Mouse (Mus musculus): ENCODE data around the gene Tuba1a.
"Not testable (repeated sequence)": the region's sequence is repeated elsewhere in the genome, so short reads cannot be mapped to it uniquely, and the experiment has no call there.

Gene Tuba1a

DNA sequence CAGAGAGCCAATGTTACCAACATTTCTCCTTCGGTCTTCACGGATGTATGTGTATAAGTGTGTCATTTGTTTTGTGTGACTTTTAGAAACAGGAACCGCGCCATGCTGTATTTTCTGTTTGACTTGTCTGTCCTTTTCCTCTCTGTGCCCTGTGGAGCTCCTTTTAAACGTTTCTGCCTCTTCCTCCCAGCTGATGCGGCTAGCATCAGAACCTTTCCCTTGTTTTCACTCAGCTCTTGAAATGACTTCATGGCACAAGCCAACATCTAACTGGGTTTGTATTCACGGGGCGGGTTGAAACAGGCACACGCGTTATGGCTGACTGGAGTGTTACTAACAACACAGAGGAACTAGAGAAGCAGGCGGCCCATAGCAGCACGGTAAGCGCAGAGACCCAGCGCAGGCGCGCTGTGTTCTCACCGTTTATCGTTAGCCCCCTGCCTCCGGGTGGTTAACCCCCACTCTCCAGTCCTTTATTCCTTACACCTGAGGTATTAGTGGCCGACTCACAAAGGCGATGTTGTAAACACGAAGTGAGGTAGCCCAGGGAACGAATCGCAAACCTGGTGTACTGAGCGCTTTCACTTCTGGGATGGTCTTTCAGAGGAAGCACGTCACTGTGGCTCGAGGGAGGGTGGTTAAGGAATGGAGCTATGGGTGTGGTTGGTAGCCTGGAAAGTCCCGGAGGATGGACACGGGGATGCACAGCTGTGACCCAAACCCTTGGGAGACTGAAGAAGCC, 31.9 kb upstream of the Tuba1a start:
- peak; percentile 93 for DNase-seq (ENCODE audit: low spot score)

GRCm38 (mm10) chr15:98984681-98985080, 31.2 kb upstream of the Tuba1a start:
- DNase-seq (ENCODE audit: low spot score) = peak; percentile 60

DNA sequence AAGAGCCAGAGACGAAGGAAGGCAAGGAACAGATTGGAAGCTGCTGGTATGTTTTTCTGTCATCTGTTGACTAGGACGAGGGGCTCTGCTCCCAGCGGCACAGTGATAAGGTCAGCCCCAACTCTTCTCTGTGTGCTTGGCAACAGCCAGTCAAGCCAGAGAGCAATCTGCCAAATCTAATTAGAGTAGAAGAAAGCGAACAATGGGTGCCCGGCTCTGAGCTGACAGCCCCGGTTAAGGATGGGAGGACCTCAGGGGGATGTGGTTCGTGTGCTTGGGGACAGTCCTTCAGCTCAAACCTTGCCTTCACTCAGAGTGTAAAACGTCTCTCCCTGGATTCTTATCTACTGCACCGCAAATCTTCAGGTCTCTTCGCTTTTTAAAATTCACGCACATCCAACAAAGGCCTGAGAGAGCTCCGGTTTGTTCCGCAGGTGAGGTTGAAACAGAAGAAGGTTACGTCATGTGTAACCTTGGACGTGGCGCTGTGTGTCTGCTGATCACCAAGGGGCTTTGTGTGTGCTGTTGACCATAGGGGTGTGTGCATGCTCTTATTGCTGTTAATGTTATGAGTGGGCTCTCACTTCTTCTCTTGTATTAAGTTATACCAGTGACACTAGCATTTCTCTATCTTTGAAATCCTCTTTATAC, 30.1 kb upstream of the Tuba1a start:
- peak; percentile 87 for DNase-seq (ENCODE audit: low spot score)

GRCm38 (mm10) chr15:98982100-98982499, 28.6 kb upstream of the Tuba1a start:
- no peak for DNase-seq (ENCODE audit: low spot score)

GRCm38 (mm10) chr15:98980012-98980614, 26.6 kb upstream of the Tuba1a start:
- DNase-seq (ENCODE audit: low spot score) = no peak

GRCm38 (mm10) chr15:98978409-98979172, 25.1 kb upstream of the Tuba1a start:
- peak; percentile 81 for DNase-seq (ENCODE audit: low spot score)

DNA sequence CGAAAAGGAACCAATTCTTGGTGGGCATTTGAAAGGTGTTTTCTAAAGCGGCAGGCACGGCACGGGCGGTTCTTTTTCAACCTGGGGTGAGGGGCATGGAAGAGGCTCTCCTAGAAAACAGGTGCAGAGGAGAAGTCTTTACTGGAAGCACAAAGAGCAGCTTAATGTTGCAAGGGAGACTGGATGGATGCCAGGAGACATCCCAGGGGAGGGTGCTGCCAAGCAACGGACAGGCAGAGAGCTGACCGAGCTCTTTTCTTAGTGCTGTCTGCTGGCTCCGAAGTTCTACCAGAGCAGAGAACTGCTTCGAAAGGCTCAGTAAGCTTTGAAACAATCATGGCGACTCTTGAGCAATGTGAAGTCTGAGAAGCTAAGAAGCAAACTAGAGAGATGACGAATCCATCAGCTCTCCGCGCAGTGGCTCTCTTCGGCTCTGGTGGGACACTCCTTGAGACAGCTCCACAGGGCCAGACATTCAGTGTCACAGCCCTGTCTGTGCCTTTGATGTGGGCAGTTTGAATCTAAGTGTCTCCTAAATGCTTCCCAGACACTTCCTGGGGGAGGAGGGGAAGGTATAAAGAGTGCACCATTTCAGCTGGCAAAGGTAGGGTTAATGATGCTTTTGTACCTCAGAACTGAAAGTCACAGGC, 24.4 kb upstream of the Tuba1a start:
- DNase-seq (ENCODE audit: low spot score) = peak; percentile 96

GRCm38 (mm10) chr15:98976763-98977758, 23.6 kb upstream of the Tuba1a start:
- DNase-seq (ENCODE audit: low spot score) = peak; percentile 59

DNA sequence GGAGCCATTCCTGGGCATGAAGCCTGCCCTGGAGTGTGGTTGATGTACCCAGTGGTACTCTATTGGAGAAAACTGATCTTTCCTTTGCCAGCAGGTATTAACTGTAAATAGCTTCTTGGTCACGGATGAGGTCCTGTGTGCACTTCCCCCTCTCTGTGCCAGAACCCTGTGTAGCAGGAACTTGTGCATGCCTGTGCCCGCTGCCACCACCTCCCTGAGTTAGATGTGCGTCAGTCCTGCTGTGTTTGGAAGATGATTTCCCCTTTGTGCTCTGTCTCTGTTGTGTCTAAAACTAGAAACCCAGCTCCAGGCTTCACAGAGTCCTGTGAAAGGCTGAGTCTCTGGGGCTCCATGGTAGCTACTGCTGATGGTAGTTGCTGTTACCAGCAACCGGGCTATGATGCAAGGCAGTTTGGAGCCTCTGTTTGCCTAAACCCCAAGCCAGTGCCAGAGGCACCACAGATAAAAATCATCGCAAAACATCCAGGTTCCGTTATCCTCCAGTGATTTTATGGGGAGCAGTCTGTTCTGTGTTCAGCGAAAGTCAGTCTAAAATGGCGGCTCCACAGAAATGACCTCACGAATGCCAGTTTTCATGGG, 19.6 kb upstream of the Tuba1a start:
- no peak for DNase-seq (ENCODE audit: low spot score)

DNA sequence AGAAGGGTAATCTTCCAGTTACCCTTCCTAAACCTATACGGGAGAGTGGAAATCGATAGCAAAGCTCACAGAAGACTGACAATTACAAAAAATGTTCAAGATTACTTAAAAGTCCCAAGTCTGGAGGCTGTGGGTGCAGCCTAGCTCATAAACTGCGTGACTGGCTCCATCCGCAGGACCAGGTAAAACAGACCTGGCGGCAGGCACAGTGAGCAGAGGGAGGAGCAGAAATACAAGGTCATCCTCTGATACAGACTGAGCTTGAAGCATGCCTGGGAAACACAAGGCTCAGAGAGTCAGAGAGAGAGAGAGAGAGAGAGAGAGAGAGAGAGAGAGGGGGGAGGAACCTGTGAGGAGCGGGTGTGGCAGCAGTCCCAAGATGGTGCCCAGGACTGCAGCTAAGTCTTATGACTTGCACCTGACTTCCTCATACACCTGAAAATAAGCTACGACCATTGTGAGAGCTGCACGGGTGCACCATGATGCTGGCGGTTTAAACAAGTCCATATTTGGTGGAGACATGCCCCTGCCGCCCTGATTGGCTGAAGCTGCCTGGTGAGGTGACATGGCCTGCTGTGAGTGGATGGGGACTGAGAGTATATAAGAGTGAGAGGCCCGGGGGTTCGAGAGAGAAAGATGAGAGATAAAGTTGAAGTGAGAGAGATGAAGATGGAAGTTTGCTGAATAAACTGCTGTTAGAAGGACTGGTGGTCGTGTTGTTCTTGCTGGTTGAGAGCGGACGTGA, 18.2 kb upstream of the Tuba1a start:
- not testable (repeated sequence) for DNase-seq (ENCODE audit: low spot score)

DNA sequence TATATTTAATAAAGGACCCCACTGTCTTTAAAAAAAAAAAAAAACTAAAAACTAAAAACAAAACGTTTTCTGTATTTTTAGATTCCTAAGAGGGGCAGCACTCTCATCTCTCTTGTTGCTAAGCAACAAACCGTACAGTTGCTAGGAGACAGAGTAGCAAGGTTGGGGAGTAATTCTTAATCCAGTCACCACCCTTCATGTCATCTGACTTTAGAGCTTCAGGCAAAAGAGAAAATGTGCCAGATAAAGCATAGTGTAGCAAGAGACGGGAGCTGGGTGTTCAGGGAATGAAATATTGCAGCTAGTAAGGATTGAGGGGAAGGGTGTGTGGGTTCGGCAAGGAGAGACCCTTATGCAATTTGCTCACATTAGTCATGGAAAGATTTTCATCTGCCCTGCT, 17.6 kb upstream of the Tuba1a start:
- peak; percentile 84 for DNase-seq (ENCODE audit: low spot score)

- peak; percentile 74 for DNase-seq (ENCODE audit: low spot score)
Observed at GRCm38 (mm10) chr15:98969372-98970101, 16.0 kb upstream of the Tuba1a start.

GRCm38 (mm10) chr15:98968701-98969371, 15.3 kb upstream of the Tuba1a start:
- DNase-seq (ENCODE audit: low spot score) = peak; percentile 93

DNA sequence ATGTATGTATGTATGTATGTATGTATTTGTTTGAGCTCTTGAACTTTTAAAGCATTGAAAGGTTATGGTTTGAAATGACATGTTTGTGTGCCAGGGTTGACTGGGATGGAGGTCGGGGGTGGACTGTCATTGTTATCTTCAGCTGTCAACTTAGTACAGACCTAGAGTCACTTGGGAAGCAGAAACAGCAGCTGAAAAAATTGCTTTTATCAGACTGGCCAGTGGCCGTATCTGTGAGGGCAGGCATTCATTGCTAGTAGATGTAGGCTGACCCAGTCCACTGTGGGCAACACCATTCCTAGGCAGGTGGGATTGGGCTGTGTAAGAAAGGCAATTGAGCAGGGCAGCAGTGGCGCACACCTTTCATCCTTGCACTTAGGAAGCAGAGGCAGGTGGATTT, 6.0 kb upstream of the Tuba1a start:
- DNase-seq (ENCODE audit: low spot score) = no peak

- DNase-seq (ENCODE audit: low spot score) = no peak
Observed at GRCm38 (mm10) chr15:98958901-98959420, 5.5 kb upstream of the Tuba1a start.

- no peak for DNase-seq (ENCODE audit: low spot score)
Observed at GRCm38 (mm10) chr15:98957475-98957874, 4.0 kb upstream of the Tuba1a start.

DNA sequence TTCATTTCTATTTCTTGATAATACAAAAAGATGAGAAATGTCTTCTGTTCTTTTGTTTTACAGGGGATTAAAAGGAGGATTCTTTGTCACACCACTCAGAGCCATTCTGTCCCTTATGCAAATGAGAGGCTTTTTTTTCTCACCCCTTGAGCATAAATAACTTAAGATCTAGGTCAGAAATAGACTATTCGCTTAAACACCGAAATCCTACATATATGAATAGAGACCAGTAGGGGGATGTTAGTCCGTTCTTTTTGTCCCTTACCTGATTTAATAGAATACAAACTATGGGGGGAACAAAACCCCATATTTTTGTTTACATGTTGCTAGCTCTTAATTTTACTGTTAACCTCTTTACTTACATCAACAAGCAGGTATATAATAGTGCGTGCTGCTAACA, 2.5 kb upstream of the Tuba1a start:
- DNase-seq (ENCODE audit: low spot score) = no peak

- DNase-seq (ENCODE audit: low spot score) = no peak
Observed at GRCm38 (mm10) chr15:98955324-98955723, 1.8 kb upstream of the Tuba1a start.

Data from MN1 (cell line).